Mouse (Mus musculus): ENCODE data around the gene Supt5.

The Supt5 gene

DNA sequence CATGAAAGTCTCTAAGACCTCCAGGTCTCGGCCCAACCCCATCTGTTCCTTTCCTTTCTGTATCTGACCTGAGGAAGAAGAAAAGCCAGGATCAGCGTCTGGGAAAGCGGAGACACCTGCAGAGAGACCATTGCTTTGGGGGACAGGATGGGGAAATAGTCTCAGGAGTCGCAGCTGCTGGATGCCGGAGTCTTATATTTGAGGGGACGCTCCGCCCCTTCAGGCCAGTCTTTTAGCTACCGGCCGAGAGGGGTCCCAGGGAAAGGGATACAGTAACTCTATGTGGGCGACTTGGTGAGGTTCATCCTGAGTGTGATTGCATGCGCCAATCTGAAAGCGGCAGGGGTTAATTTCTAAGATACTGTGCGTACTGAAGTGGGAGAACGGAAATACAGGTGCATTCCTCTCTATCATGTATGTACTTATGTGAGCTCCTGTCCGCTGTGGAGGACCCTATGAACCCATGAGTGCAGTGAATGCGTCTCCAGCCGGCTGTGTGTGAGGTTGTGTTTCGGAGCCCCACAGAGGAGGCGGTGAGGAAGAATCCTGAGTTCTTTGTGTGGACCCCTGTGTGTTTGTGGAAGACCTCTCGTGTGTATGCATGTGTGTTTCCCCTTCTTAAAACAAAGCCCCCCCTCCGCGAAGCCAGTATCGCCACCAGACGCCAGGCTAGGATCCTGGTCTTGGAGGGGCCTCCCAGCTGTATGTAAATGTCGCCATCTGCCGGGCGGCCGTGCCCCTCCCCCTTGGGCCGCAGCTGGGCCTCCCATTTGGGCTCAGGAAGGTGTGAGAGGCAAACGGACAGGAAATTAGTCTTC, 36.7 kb downstream of the Supt5 start, which contains the start of gene Dll3:
Dll3 (minus strand) TSS at position 623 of the 818 bp plus-strand sequence.
- in situ Hi-C loops (cut with MseI, MboI), result no loop called here

DNA sequence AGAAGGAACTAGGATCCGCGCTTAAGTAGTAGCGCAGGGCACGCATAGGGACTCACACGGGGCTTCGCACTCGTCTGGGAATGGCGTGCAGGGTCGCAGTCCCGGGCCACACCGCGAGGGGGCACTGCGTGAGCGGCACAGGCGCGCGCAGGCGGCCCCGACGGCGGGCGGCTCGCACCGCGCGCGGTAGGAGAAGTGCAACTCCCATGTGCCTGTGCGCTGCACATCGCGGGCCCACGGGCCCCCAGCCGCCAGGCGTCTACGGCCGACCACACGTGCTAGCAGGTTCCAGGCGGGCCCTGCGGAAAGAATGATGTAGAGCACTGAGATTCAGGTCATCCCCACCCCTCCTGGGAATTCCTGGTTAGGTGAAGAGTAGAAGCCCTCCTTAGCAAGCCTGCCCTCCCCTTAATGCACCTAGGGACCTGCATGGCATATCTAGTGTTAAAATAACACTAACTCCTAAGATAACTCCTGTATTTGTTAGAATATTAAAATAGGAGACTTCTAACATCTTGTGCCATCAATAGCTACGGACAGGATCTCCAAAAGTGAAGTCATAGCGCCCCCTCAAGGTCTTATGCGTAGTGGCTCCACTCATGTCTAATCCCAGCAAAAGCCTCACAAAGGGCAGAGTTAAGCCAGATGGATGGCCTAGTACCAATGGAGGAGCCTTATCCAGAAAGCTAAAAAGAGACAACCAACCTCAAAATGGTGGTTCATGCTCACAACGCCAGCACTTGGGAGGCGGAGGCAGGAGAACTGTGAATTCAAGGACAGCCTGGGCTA, 39.5 kb downstream of the Supt5 start:
- in situ Hi-C loops (cut with MseI, MboI), result no loop called here

- in situ Hi-C loops (cut with MseI, MboI), result no loop called here
Measured at GRCm38 (mm10) chr7:28294481-28294880, 44.1 kb downstream of the Supt5 start.

GRCm38 (mm10) chr7:28290638-28291590, 47.6 kb downstream of the Supt5 start, which contains the start of gene Selenov:
Selenov (minus strand) TSS chr7:28291186.
- in situ Hi-C loops (cut with MseI, MboI), result no loop called here

DNA sequence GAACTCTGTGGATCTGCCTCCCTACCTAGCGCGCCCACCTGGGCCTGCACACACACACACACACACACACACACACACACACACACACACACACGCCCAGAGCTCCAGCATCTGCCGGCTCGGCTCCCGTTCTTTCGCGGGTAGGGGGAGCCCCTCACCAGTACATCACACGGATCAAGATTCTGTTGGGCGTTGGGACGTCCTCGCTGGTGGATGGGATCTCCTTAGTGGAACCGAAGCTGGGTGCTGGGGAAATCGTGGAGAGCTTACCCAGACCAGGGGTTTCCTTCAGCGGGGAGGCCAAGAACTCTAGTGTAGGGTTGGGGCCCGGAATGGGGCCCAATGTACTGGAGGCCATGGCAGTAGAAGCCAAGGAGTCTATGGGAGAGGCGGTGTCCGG, 48.4 kb downstream of the Supt5 start:
- in situ Hi-C loops (cut with MseI, MboI), result no loop called here

GRCm38 (mm10) chr7:28280630-28281029, 57.9 kb downstream of the Supt5 start:
- in situ Hi-C loops (cut with MseI, MboI), result no loop called here

- in situ Hi-C loops (cut with MseI, MboI), result no loop called here
Measured at GRCm38 (mm10) chr7:28278279-28278652, 60.3 kb downstream of the Supt5 start.

- in situ Hi-C loops (cut with MseI, MboI), result no loop called here
Measured at GRCm38 (mm10) chr7:28277615-28278278, 60.8 kb downstream of the Supt5 start, which contains the start of gene Eid2b. Eid2b (plus strand) TSS chr7:28277739.

GRCm38 (mm10) chr7:28277237-28277614, 61.3 kb downstream of the Supt5 start:
- in situ Hi-C loops (cut with MseI, MboI), result no loop called here

DNA sequence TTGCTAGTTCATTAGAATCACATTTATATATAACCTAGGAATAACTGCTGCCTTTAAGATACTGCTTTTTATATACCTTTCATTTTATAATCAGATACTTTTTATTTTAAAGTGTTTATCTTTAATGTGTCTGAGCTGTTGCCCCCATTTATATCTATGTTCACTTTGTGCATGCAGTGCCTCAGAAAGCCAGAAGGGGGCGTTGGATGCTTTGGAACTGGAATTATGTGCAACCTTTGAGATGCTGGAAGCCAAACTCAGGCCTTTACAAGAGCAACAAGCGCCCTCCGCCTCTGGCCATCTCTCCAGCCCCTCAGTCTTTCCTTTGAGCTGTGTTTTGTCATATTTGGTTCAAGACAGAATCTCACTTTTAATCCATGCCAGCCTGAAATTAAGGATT, 66.8 kb downstream of the Supt5 start:
- in situ Hi-C loops (cut with MseI, MboI), result no loop called here

DNA sequence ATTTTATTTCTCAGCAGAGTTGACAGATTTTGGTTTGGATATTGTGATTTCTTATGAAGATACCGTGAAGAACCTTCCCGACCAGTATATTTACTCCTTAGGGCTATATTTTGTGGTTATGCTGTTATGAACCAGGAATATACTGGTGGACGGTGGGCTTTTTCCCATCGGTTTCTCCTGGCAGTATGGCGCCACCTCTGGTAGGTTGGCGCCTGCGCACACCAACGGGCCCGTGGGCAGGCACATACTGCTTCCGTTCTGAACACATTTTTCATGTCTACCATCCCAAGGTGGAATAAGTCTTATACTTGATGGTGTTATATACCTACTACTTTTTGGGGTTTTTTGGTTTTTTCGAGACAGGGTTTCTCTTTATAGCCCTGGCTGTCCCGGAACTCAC, 69.2 kb downstream of the Supt5 start:
- in situ Hi-C loops (cut with MseI, MboI), result no loop called here

DNA sequence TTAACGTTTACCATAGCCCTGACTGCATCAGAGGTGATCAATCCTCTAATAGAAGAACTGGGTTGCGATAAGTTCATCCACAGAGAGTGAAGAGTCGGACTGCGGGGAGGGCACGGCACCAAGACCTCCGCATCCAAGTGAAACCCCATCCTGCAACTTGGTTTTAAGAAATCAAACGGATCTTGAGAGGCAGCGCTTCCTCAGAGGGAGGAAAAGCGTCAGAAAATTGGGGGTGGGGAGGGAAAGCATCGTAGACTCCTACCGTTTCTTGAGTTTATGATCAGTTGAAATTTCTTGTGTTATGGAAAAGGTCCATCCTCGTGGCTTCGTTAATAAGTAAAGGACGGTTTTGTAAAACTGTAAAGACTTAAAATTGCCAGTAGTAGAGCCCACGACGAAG, 70.0 kb downstream of the Supt5 start:
- in situ Hi-C loops (cut with MseI, MboI), result no loop called here

DNA sequence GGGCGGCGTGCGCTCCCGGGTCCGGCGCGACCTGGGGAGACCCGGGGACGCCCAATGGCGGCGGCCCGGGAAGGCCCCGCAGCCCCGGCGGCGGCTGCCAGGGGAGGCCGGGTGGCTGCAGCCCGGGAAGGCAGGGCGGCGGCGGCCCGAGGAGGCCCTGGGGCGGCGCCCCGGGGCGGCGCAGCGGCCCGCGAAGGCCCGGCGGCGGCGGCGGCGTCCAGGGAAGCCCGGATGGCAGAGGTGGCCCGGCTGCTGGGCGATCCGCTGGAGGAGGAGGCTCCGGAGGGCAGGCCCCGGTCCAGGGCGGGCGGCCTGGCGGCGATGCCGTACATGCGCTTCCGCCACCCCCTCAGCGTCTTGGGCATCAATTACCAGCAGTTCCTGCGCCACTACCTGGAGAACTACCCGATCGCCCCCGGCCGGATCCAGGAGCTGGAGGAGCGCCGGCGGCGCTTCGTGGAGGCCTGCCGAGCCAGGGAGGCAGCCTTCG, 70.5 kb downstream of the Supt5 start:
- in situ Hi-C loops (cut with MseI, MboI), result no loop called here

DNA sequence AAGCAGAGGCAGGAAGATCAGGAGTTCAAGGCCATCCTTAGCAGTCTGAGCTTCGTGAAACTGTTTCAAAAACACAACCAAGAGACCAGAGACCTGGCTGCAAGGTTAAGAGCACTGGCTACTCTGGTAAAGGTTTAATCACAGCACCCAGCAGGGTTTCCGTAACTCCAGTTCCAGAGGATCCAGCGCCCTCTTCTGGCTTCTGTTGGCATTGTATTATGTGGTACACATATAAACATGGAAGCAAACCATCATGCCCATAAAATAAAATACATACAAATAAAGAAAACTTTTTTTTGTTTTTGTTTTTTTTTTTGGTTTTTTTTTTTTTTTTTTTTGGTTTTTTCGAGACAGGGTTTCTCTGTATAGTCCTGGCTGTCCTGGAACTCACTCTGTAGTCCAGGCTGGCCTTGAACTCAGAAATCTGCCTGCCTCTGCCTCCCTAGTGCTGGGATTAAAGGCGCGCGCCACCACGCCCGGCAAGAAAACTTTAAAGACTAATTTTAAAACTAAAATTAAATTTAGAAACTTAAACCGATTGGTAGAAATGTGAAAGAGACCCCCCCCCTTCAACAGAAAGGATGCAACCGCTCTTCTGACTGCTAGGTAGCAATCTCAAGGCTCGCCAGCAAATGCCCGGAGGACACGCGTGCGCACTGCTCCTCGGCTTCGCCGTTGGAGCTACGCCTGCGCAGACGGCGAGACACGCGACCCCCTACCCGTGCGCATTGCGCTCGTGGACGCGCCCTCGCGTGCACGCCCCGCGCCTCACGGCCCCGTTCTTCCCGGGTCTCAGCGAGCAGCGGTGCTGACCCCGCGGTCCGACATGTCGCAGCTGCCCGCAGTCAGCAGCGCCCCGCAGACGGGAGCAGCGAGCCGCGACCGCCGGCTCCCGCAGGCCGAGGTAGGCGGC, 71.2 kb downstream of the Supt5 start, which contains the start of gene Eid2:
Eid2 (plus strand) TSS at position 753 of the 913 bp plus-strand sequence.
- in situ Hi-C loops (cut with MseI, MboI), result no loop called here

GRCm38 (mm10) chr7:28265391-28265790, 73.2 kb downstream of the Supt5 start:
- in situ Hi-C loops (cut with MseI, MboI), result no loop called here

Measured in mouse trophoblast stem cell (cell line).